27 mouse cellular contexts compared by ENCODE assay signal in genomic region chr2:180727613-180728021, GRCm38 (mm10). TPM values are rescaled to one million over a fixed set of nuclear protein-coding genes. Genes with fewer than 3 reads are reported as not detected.
DNase-seq lines count a peak whose midpoint lies in the region; ATAC-seq and TF ChIP-seq lines count a peak whose summit lies in the region.
"Had no signal": no experiment of that assay in that cellular context is flagged by ENCODE, and none has a peak within 500 bp of the region (broad histone marks: within the 10 kb centered on the region; RNA-seq: fewer than 3 reads in every experiment).

No protein-coding gene starts in this region.

- H3K4me2 ChIP-seq in liver, embryonic 15.5 days, result peak overlapping the region; percentile 65
- peak overlapping the region; percentile 83; the same call in 1 of the 2 replicates for H3K4me2 ChIP-seq in liver, postnatal 0 days (ENCODE audit: low read depth, low read length)
- no peak overlapping the region for H3K4me2 ChIP-seq in forebrain, embryonic 14.5 days (ENCODE audit: low read length)
- no peak overlapping the region for H3K4me2 ChIP-seq in forebrain, embryonic 16.5 days (ENCODE audit: low read length)
- H3K4me2 ChIP-seq: embryonic facial prominence, embryonic 13.5 days; forebrain, embryonic 15.5 days; heart, embryonic 12.5 days; lung, embryonic 14.5 days; stomach, embryonic 15.5 days had no signal

- 0 out of 2 replicates have a peak overlapping the region, but pooled peaks have one; percentile 45 for H3K27ac ChIP-seq in liver, embryonic 15.5 days (replicated peaks)
- peak overlapping the region; percentile 93 for H3K27ac ChIP-seq in ES-Bruce4 (ENCODE audit: insufficient read depth, low read length)
- H3K27ac ChIP-seq in liver, postnatal 0 days (ENCODE audit: low read depth), result peak overlapping the region; percentile 92; the same call in 1 of the 2 replicates
- no peak overlapping the region for H3K27ac ChIP-seq in forebrain, embryonic 14.5 days (ENCODE audit: low read depth, low read length)
- H3K27ac ChIP-seq in forebrain, embryonic 16.5 days (ENCODE audit: low read length), result no peak overlapping the region
- H3K27ac ChIP-seq: embryonic facial prominence, embryonic 13.5 days; forebrain, embryonic 15.5 days; kidney, postnatal 0 days; left cerebral cortex, adult 2 months; stomach, embryonic 15.5 days had no signal

- DNase-seq in liver, result no peak
- DNase-seq in R1 (ENCODE audit: low read depth, low spot score), result peak; percentile 96
- DNase-seq in liver, postnatal 0 days, result no peak
- DNase-seq in forebrain, embryonic 14.5 days (ENCODE audit: low spot score), result no peak
- DNase-seq: adrenal gland, postnatal 36 days; B cell, adult 2 months; cerebellum, adult 18-20 months; cerebellum, postnatal 25 days; embryo, embryonic 11 days; gastrocnemius, postnatal 10 days; heart, postnatal 10 days; kidney, adult 2 months; lung, embryonic 14.5 days; thymus, adult 2 months; thymus, postnatal 4 days had no signal

- H3K4me1 ChIP-seq in liver, embryonic 15.5 days (replicated peaks), result peaks cover 67% of the 10 kb centered on the region
- peaks cover 15% of the 10 kb centered on the region for H3K4me1 ChIP-seq in ES-Bruce4 (ENCODE audit: control insufficient read depth, insufficient read depth, low read length)
- peaks cover 60% of the 10 kb centered on the region for H3K4me1 ChIP-seq in liver, postnatal 0 days (ENCODE audit: insufficient read depth)
- H3K4me1 ChIP-seq in forebrain, embryonic 14.5 days (ENCODE audit: control insufficient read depth, insufficient read depth, low read length), result no peaks in the 10 kb centered on the region
- no peaks in the 10 kb centered on the region for H3K4me1 ChIP-seq in forebrain, embryonic 16.5 days (replicated peaks; ENCODE audit: control insufficient read depth, insufficient read depth, low read length)
- H3K4me1 ChIP-seq: forebrain, embryonic 15.5 days had no signal

- no peaks in the 10 kb centered on the region for H3K9me3 ChIP-seq in liver, embryonic 15.5 days (replicated peaks)
- H3K9me3 ChIP-seq in ES-Bruce4 (replicated peaks; ENCODE audit: control insufficient read depth, insufficient read depth, low read length, poor library complexity, severe bottlenecking), result peaks cover 9% of the 10 kb centered on the region
- no peaks in the 10 kb centered on the region for H3K9me3 ChIP-seq in liver, postnatal 0 days (ENCODE audit: low read length)
- no peaks in the 10 kb centered on the region for H3K9me3 ChIP-seq in forebrain, embryonic 14.5 days (replicated peaks; ENCODE audit: control insufficient read depth, low read length)
- no peaks in the 10 kb centered on the region for H3K9me3 ChIP-seq in forebrain, embryonic 16.5 days (ENCODE audit: control insufficient read depth, low read length)
- H3K9me3 ChIP-seq: embryonic facial prominence, embryonic 13.5 days; forebrain, embryonic 15.5 days; heart, embryonic 12.5 days; stomach, embryonic 15.5 days had no signal

- TF ChIP-seq CTCF in ES-Bruce4 (IDR thresholded peaks at IDR 0.05; ENCODE audit: low read depth, low read length), result no peak
- no peak for TF ChIP-seq CTCF in liver, postnatal 0 days (IDR thresholded peaks at IDR 0.05; ENCODE audit: low read depth)

- ATAC-seq in liver, embryonic 15.5 days (ENCODE audit: insufficient read depth), result no peak
- no peak for ATAC-seq in liver, postnatal 0 days
- ATAC-seq in forebrain, embryonic 14.5 days, result no peak
- no peak for ATAC-seq in forebrain, embryonic 16.5 days
- ATAC-seq: forebrain, embryonic 15.5 days had no signal

- no peak for TF ChIP-seq POLR2A in ES-Bruce4 (IDR thresholded peaks at IDR 0.05; ENCODE audit: insufficient read depth, low read length)

- no peak overlapping the region for H3K9ac ChIP-seq in liver, embryonic 15.5 days
- no peak overlapping the region for H3K9ac ChIP-seq in ES-Bruce4 (ENCODE audit: low read depth, poor library complexity, severe bottlenecking)
- H3K9ac ChIP-seq in liver, postnatal 0 days (replicated peaks), result no peak overlapping the region
- H3K9ac ChIP-seq in forebrain, embryonic 14.5 days (ENCODE audit: low read length), result no peak overlapping the region
- no peak overlapping the region for H3K9ac ChIP-seq in forebrain, embryonic 16.5 days (replicated peaks; ENCODE audit: low read depth, low read length)
- H3K9ac ChIP-seq: embryonic facial prominence, embryonic 13.5 days; forebrain, embryonic 15.5 days; heart, embryonic 12.5 days; lung, embryonic 14.5 days; stomach, embryonic 15.5 days had no signal

- peak; percentile 97 for TF ChIP-seq EP300 in ES-Bruce4 (IDR thresholded peaks at IDR 0.05; ENCODE audit: insufficient read depth, low read depth, low read length)
- TF ChIP-seq EP300 in liver, postnatal 0 days (IDR thresholded peaks at IDR 0.05; ENCODE audit: low read depth), result no peak

- 27% methylated on average over 4 of the region's 4 CpGs for WGBS in liver, embryonic 15.5 days (ENCODE audit: insufficient replicate concordance)
- WGBS in liver, postnatal 0 days (ENCODE audit: insufficient replicate concordance), result 35% methylated on average over 4 of the region's 4 CpGs
- WGBS in forebrain, embryonic 14.5 days, result 59% methylated on average over 4 of the region's 4 CpGs
- 49% methylated on average over 4 of the region's 4 CpGs for WGBS in forebrain, embryonic 16.5 days

- peaks cover 20% of the 10 kb centered on the region for H3K36me3 ChIP-seq in liver, embryonic 15.5 days (replicated peaks)
- peaks cover 7% of the 10 kb centered on the region for H3K36me3 ChIP-seq in ES-Bruce4 (ENCODE audit: control insufficient read depth, insufficient read depth, low read length, poor library complexity, severe bottlenecking)
- peaks cover 11% of the 10 kb centered on the region; the same call in 1 of the 2 replicates for H3K36me3 ChIP-seq in liver, postnatal 0 days (replicated peaks; ENCODE audit: insufficient read depth, low read length)
- peaks cover 17% of the 10 kb centered on the region for H3K36me3 ChIP-seq in forebrain, embryonic 14.5 days (ENCODE audit: control insufficient read depth, insufficient read depth, low read length)
- H3K36me3 ChIP-seq in forebrain, embryonic 16.5 days (ENCODE audit: control insufficient read depth, insufficient read depth), result no peaks in the 10 kb centered on the region
- H3K36me3 ChIP-seq: stomach, embryonic 15.5 days had no signal

- H3K4me3 ChIP-seq in liver, embryonic 15.5 days (replicated peaks), result no peak overlapping the region
- H3K4me3 ChIP-seq in ES-Bruce4 (ENCODE audit: low read depth, low read length), result no peak overlapping the region
- no peak overlapping the region for H3K4me3 ChIP-seq in liver, postnatal 0 days (ENCODE audit: low read depth, low read length)
- H3K4me3 ChIP-seq in forebrain, embryonic 14.5 days (ENCODE audit: low read depth, low read length), result no peak overlapping the region
- H3K4me3 ChIP-seq in forebrain, embryonic 16.5 days (replicated peaks; ENCODE audit: low read length), result no peak overlapping the region
- H3K4me3 ChIP-seq: embryonic facial prominence, embryonic 13.5 days; erythroblast, embryonic 14.5 days; forebrain, embryonic 15.5 days; heart, embryonic 12.5 days; left cerebral cortex, adult 2 months; stomach, embryonic 15.5 days had no signal

- no peaks in the 10 kb centered on the region for H3K27me3 ChIP-seq in liver, embryonic 15.5 days
- H3K27me3 ChIP-seq in ES-Bruce4 (ENCODE audit: control insufficient read depth, insufficient read depth, low read length, poor library complexity, severe bottlenecking), result no peaks in the 10 kb centered on the region
- H3K27me3 ChIP-seq in liver, postnatal 0 days (ENCODE audit: insufficient read depth, low read length), result no peaks in the 10 kb centered on the region
- H3K27me3 ChIP-seq in forebrain, embryonic 14.5 days (replicated peaks; ENCODE audit: control insufficient read depth, insufficient read depth, low read length), result no peaks in the 10 kb centered on the region
- H3K27me3 ChIP-seq in forebrain, embryonic 16.5 days (replicated peaks; ENCODE audit: control insufficient read depth, insufficient read depth, low read length), result no peaks in the 10 kb centered on the region
- H3K27me3 ChIP-seq: embryonic facial prominence, embryonic 13.5 days; forebrain, embryonic 15.5 days; stomach, embryonic 15.5 days had no signal

RNA-seq across cellular contexts. Expression of gene Slc17a9, which starts 2.6 kb away (rescaled TPM):
- polyA plus RNA-seq in liver, embryonic 15.5 days (2015; fragmentation: Nextera tagmentation; extraction: Ambion mirVana), result 8.1 and 10.0 TPM in 2 replicates
- 20.2 and 22.6 TPM in 2 replicates for polyA plus RNA-seq in ES-Bruce4 (2011; ENCODE audit: insufficient read depth, insufficient read length, low read depth, missing spikeins)
- polyA plus RNA-seq in liver, postnatal 0 days (2015; fragmentation: Nextera tagmentation; extraction: Ambion mirVana), result 5.2 and 6.0 TPM in 2 replicates
- polyA plus RNA-seq in forebrain, embryonic 14.5 days (2014; fragmentation: Nextera tagmentation; extraction: Ambion mirVana), result 0.25 TPM in 1 of 2 replicates, not detected in the other
- polyA plus RNA-seq in forebrain, embryonic 16.5 days (2015; fragmentation: Nextera tagmentation; extraction: Ambion mirVana), result 0.22 and 0.48 TPM in 2 replicates
- polyA plus RNA-seq: midbrain, postnatal 0 days had no signal

RNA-seq across cellular contexts. Expression of gene Gid8, which starts 17.7 kb away (rescaled TPM):
- polyA plus RNA-seq in liver, embryonic 15.5 days (2015; fragmentation: Nextera tagmentation; extraction: Ambion mirVana), result 117 TPM in 2 replicates
- 78.5 and 81.4 TPM in 2 replicates for polyA plus RNA-seq in ES-Bruce4 (2011; ENCODE audit: insufficient read depth, insufficient read length, low read depth, missing spikeins)
- 68.2 and 71.3 TPM in 2 replicates for polyA plus RNA-seq in liver, postnatal 0 days (2015; fragmentation: Nextera tagmentation; extraction: Ambion mirVana)
- polyA plus RNA-seq in forebrain, embryonic 14.5 days (2014; fragmentation: Nextera tagmentation; extraction: Ambion mirVana), result 56.3 and 60.4 TPM in 2 replicates
- polyA plus RNA-seq in forebrain, embryonic 16.5 days (2015; fragmentation: Nextera tagmentation; extraction: Ambion mirVana), result 57.2 and 58.3 TPM in 2 replicates

RNA-seq across cellular contexts. Expression of gene Dido1, which starts 17.8 kb away (rescaled TPM):
- polyA plus RNA-seq in liver, embryonic 15.5 days (2015; fragmentation: Nextera tagmentation; extraction: Ambion mirVana), result 11.7 and 13.1 TPM in 2 replicates
- 62.5 and 67.8 TPM in 2 replicates for polyA plus RNA-seq in ES-Bruce4 (2011; ENCODE audit: insufficient read depth, insufficient read length, low read depth, missing spikeins)
- 6.5 and 8.7 TPM in 2 replicates for polyA plus RNA-seq in liver, postnatal 0 days (2015; fragmentation: Nextera tagmentation; extraction: Ambion mirVana)
- 21.0 and 30.8 TPM in 2 replicates for polyA plus RNA-seq in forebrain, embryonic 14.5 days (2014; fragmentation: Nextera tagmentation; extraction: Ambion mirVana)
- 29.4 and 30.3 TPM in 2 replicates for polyA plus RNA-seq in forebrain, embryonic 16.5 days (2015; fragmentation: Nextera tagmentation; extraction: Ambion mirVana)

RNA-seq across cellular contexts. Expression of gene Bhlhe23, which starts 49.1 kb away (rescaled TPM):
- not detected in 2 replicates for polyA plus RNA-seq in liver, embryonic 15.5 days (2015; fragmentation: Nextera tagmentation; extraction: Ambion mirVana)
- not detected in 2 replicates for polyA plus RNA-seq in ES-Bruce4 (2011; ENCODE audit: insufficient read depth, insufficient read length, low read depth, missing spikeins)
- polyA plus RNA-seq in liver, postnatal 0 days (2015; fragmentation: Nextera tagmentation; extraction: Ambion mirVana), result not detected in 2 replicates
- polyA plus RNA-seq in forebrain, embryonic 14.5 days (2014; fragmentation: Nextera tagmentation; extraction: Ambion mirVana), result 0.85 and 1.1 TPM in 2 replicates
- polyA plus RNA-seq in forebrain, embryonic 16.5 days (2015; fragmentation: Nextera tagmentation; extraction: Ambion mirVana), result 0.13 and 0.75 TPM in 2 replicates
- polyA plus RNA-seq: embryonic facial prominence, embryonic 13.5 days; erythroblast, embryonic 14.5 days; heart, embryonic 12.5 days; kidney, adult 2 months; kidney, postnatal 0 days; limb, embryonic 14.5 days; lung, embryonic 14.5 days had no signal

Comparison
In these comparisons a context has a peak if more than half of its experiments do, and no peak if none do; other contexts are left out.
1. H3K27ac ChIP-seq: peak in liver, embryonic 15.5 days (single experiment), ES-Bruce4 (single experiment) and liver, postnatal 0 days (single experiment); none in forebrain, embryonic 14.5 days (single experiment) and forebrain, embryonic 16.5 days (single experiment).
2. H3K4me2 ChIP-seq: peak in liver, embryonic 15.5 days (single experiment) and liver, postnatal 0 days (single experiment); none in forebrain, embryonic 14.5 days (single experiment) and forebrain, embryonic 16.5 days (single experiment).